Mouse (Mus musculus) olfactory bulb, adult 2 months (tissue): ENCODE results near the gene Rarres1. TPM values are rescaled to one million over a fixed set of nuclear protein-coding genes. Genes with fewer than 3 reads are reported as not detected.

Experiments used
- H3K27ac ChIP-seq: fragments of 200-500 bp; 2 replicates; pipeline ENCODE4 v1.5.1; 2012; ENCODE audit warnings: low read depth, low read length; ENCODE audit not compliant: insufficient read depth
- H3K4me1 ChIP-seq: fragments of 200-500 bp; 2 replicates; pipeline ENCODE4 v1.6.1; 2012; ENCODE audit warnings: low read length; ENCODE audit not compliant: control insufficient read depth, insufficient read depth
- H3K4me3 ChIP-seq: fragments of 200-500 bp; 2 replicates; pipeline ENCODE4 v1.5.1; 2012; ENCODE audit warnings: mild to moderate bottlenecking, low read depth, low read length, moderate library complexity; ENCODE audit not compliant: insufficient read depth
- CTCF ChIP-seq: fragments of 200-500 bp; IDR thresholded peaks from 2 replicates; pipeline ENCODE4 v1.5.1; 2012; ENCODE audit warnings: low read depth, mild to moderate bottlenecking, low read length, moderate library complexity; ENCODE audit not compliant: insufficient read depth
- POLR2A ChIP-seq: fragments of 200-500 bp; IDR thresholded peaks from 2 replicates; pipeline ENCODE4 v1.6.1; 2012; ENCODE audit warnings: mild to moderate bottlenecking, low read depth, low read length, moderate library complexity; ENCODE audit not compliant: insufficient read depth
- WGBS: fragments of 180-500 bp; shearing (Covaris S2); methylation state at CpG from one replicate; pipeline ENCODE4 v1.1.7; 2018; 5-methylcytosine and 5-hydroxymethylcytosine counted together
- polyA plus RNA-seq: library from polyadenylated mRNA; stranded (reverse); fragments of >200 nt; gene quantifications from 2 replicates; pipeline ENCODE4 v1.2.4, GENCODE M21; 2012; ENCODE audit warnings: low replicate concordance; ENCODE audit not compliant: missing spikeins, insufficient read depth, insufficient read length

The Rarres1 gene
- polyA plus RNA-seq, 1 experiment: not detected

DNA sequence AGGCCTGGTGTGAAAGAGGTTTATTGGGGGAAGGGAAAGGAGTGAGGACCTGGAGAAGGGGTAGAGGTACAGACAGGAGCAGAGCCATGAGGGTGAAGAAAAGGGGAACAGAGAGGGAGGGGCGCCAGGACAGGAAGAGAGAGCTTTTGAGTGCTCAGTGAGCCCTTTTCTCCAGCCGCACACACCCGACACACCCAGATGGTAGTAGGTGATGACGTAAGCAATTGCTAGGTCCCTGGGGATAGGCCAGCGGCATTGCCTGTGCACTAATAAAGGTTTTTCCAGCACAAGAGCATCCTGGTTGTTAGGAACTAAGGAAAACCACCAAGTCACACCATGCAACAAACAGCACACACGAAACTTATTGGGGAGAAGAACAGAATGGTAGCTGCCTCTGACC, 9.4 kb upstream of the Rarres1 start:
- TF ChIP-seq CTCF: no peak
- no peak for TF ChIP-seq POLR2A
- Histone ChIP-seq H3K4me3 (no peak overlapping the region), H3K4me1 (no peaks in the 10 kb centered on the region), H3K27ac (no peak overlapping the region)
- WGBS: 91% methylated on average over 6 of the region's 6 CpGs

DNA sequence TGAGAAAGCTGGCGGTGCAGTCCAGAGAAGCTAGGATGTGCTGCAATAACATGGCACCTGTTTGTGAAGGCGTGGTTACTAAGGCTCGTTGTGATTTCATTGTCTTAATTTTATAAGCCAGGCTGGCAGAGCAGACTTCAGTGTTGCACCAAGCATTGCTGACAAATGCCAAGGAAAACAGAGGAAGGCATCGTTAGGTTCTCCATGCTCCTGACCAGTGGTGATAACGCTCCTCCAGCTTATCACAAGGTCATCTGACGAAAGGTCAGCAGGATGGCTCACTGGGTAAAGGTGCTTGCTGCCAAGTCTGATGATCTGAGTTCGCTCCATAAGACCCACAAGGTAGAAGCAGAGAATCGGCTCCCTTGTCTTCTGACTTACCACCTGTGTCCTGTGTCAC, 7.4 kb upstream of the Rarres1 start:
- H3K4me1 ChIP-seq: no peaks in the 10 kb centered on the region
- TF ChIP-seq CTCF (no peak), POLR2A (no peak)
- WGBS: 85% methylated on average over 8 of the region's 8 CpGs

DNA sequence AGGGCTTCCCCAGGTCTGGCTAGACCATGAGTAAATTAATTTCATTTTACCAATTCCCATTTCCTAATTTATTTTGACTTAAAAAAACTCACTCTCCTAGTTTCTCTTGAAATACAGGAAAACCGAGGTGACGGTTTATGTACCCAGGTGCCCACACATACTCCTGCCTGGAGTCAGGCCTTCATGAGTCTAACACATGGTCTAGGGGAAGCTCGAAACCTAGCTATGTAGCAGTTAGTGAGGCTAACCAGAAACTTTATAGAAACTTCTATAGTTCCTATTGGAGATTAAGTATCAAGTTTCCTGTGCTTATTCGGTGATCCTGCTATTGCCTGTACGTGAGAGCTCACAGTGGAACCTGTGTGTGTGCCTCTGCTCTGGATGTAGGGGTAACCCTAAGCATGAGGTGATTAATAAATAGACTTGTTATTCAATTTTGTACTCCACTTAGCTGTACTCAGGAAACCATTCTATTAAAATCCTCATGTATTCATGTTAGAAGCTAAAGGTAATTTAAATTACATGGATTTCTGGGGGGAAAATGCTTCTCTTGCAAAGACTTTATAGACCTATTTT, 5.3 kb upstream of the Rarres1 start:
- peaks cover under 1% of the 10 kb centered on the region; the same call in 1 of the 2 replicates for H3K4me1 ChIP-seq
- no peak overlapping the region for H3K4me3 ChIP-seq
- WGBS: 95% methylated on average over 5 of the region's 5 CpGs
- H3K27ac ChIP-seq: no peak overlapping the region
- no peak for TF ChIP-seq CTCF
- TF ChIP-seq POLR2A: no peak

More for the DNA sequence above, 7.4 kb upstream of the Rarres1 start:
- Histone ChIP-seq H3K4me3 (no peak overlapping the region), H3K27ac (no peak overlapping the region)

DNA sequence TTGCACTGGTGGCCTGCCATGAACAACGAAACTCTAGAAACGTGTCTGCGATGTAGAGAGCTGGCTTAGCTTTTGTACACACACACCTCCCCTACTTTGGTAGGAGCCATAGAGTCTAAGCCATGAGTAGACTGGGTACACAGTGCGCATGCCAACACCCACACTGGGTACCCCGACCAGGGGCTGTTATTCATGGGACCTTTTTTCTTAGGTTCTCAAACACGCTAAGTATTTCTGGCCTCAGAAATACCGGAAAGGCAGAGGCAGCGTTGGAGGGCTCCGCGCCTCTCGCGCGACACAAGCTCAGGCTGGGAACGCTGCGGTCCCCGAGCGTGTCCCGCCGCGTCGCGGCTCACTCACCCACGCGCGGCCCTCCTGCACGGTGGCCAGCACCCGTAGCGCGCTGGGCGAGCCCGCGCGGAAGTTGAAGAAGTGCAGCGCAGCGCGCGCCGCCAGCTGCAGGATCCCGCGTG, 486 bp downstream of the Rarres1 start:
- no peak for TF ChIP-seq CTCF
- TF ChIP-seq POLR2A: no peak
- WGBS: 4% methylated on average over 40 of the region's 40 CpGs
- H3K4me3 ChIP-seq: peak overlapping the region; percentile 47
- peaks cover 7% of the 10 kb centered on the region for H3K4me1 ChIP-seq
- H3K27ac ChIP-seq: no peak overlapping the region

DNA sequence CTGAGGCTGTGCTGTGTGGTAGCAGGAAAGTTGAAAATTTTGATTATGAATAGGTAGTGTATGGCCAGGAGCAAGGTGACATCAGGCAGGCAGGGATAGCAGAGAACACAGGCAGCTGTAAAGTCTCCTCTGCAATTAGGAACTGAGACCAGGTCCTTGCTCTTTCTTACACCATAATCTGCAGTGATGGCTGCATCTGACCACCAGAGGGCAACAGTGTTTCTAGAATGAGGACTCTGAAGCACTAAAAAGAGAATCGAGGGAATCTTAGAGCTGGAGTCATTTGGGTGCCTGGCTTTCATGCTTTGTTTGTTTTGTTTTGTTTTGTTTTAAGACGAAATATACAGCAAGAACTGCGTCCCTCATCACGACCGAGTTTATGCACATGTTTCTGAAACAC, 2.5 kb downstream of the Rarres1 start:
- no peak overlapping the region for H3K27ac ChIP-seq
- TF ChIP-seq POLR2A (no peak), CTCF (no peak)
- peaks cover 7% of the 10 kb centered on the region for H3K4me1 ChIP-seq
- 1% methylated on average over 5 of the region's 5 CpGs for WGBS
- no peak overlapping the region for H3K4me3 ChIP-seq

DNA sequence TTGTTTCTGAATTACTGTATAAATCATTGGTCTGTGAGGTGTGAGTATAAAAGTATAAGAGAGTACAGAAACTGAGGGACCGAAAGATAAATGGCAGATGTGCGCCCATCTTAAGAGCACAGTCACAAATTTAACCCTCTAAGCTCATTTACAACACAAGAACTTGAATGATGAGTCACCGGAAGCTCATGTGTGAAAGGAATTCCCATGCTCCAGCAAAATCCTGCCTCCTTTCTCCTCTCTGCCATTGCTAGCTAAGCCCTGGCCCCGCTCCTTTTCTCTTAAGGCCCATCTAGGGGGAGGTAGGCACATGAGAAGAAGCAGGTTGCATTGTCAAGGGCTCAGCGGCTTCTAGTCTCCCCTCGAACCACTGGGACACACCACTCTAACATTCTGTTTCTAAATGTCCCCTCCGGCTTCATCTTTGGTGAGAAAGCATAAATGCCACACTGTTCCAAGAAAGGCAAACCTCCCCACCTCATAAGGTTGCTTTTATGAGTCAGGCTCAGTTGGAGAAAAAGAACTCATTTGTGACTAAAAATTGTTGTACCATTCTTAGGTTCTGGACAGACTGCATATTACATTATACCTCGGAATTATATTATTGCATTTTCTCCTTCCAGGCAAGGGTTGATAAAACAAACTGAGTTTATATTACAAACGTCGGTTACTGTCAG, 7.0 kb downstream of the Rarres1 start:
- TF ChIP-seq POLR2A (no peak), CTCF (no peak)
- no peak overlapping the region for H3K27ac ChIP-seq
- H3K4me3 ChIP-seq: no peak overlapping the region
- 88% methylated on average over 10 of the region's 10 CpGs for WGBS
- no peaks in the 10 kb centered on the region for H3K4me1 ChIP-seq

DNA sequence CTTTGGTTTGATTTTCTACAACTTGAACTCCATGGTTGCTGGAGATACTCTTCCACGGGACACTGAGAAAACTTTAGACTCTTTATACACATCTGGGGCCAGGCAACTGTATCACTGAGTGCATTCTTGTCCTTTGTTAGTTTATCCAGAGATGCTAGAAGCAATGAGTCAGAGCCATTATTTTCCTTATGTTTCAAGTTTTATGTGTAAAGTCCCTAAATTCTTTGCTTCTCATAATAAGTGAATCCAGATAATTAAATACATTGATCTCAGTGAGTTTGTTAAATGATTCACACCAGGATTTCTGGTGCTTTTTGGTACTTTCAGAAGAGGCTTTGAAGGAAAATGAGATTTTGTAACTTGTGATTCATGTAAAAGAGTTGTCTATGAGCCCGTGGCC, 10.0 kb downstream of the Rarres1 start:
- TF ChIP-seq CTCF (no peak), POLR2A (no peak)

DNA sequence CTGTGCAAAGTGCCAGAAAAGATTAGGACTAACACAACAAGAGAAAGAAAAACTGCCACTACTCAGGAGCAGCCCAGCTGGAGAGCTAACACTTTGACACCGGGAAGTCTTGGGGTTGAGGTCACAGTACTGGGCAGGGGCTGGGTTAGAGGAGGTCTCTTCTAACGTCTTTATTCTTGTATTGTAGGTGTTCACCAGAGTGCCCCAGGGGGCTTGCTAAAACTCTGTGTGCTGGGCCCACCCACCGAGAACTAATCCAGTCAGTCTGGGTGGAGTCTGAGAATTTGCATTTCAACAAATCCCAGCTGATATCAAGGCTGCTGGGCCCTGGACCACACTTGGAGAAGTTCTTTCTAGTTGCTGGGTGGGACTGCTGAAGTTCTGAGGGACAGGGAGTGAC, 11.4 kb downstream of the Rarres1 start:
- no peak overlapping the region for H3K27ac ChIP-seq
- no peak overlapping the region for H3K4me3 ChIP-seq
- TF ChIP-seq CTCF (no peak), POLR2A (no peak)
- 36% methylated on average over 3 of the region's 3 CpGs for WGBS
- no peaks in the 10 kb centered on the region for H3K4me1 ChIP-seq

More for the DNA sequence above, 10.0 kb downstream of the Rarres1 start:
- no peaks in the 10 kb centered on the region for H3K4me1 ChIP-seq
- no peak overlapping the region for H3K4me3 ChIP-seq
- no peak overlapping the region for H3K27ac ChIP-seq
- WGBS: 72% methylated on average over 2 of the region's 2 CpGs

DNA sequence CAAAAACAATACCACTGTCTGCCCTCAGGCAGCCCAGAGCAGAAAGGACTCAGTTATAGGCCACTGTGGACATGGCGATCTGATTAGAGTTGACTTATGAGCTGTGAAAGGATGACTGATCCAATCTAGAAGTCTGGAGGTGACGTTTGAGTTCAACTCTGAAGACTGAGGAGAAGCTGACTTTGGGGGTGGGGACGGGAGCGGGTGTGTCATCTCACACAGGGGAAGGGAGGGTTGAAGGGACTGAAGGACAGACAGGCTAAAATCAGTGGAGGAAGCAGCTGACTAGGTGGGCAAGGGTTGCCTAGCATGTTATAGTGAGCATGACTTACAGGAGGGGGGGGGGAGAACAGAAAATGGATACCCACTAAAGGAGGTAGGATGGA, 15.9 kb downstream of the Rarres1 start:
- no peak overlapping the region for H3K27ac ChIP-seq
- no peaks in the 10 kb centered on the region for H3K4me1 ChIP-seq
- no peak overlapping the region for H3K4me3 ChIP-seq
- WGBS: 95% methylated on average over 4 of the region's 4 CpGs
- no peak for TF ChIP-seq POLR2A
- no peak for TF ChIP-seq CTCF
